Mouse (Mus musculus) liver, embryonic 16.5 days (tissue): ENCODE data around the gene Olfr312. TPM values are rescaled to one million over a fixed set of nuclear protein-coding genes. Genes with fewer than 3 reads are reported as not detected.
"Not testable (repeated sequence)": the region's sequence is repeated elsewhere in the genome, so short reads cannot be mapped to it uniquely, and the experiment has no call there.

ENCODE experiments used
- ATAC-seq: fragments of 200-750 bp; cut with Nextera tagmentation; 2 replicates; pipeline ENCODE4 v1.8.0; 2017; ENCODE audit warnings: low read depth, mild to moderate bottlenecking, moderate number of reproducible peaks, moderate library complexity
- H3K27ac ChIP-seq: fragments of 300-500 bp; sonication (generic); 2 replicates; pipeline ENCODE4 v1.5.1; 2014; ENCODE audit warnings: mild to moderate bottlenecking, low read length
- H3K27me3 ChIP-seq: fragments of 300-500 bp; sonication (generic); 2 replicates; pipeline ENCODE4 v1.6.1; 2014; ENCODE audit warnings: low read depth, low read length, mixed read lengths; ENCODE audit not compliant: control insufficient read depth, insufficient read depth
- H3K36me3 ChIP-seq: fragments of 300-500 bp; sonication (generic); 2 replicates; pipeline ENCODE4 v1.6.1; 2014; ENCODE audit warnings: mild to moderate bottlenecking; ENCODE audit not compliant: control insufficient read depth, insufficient read depth
- H3K4me1 ChIP-seq: fragments of 300-500 bp; sonication (generic); 2 replicates; pipeline ENCODE4 v1.6.1; 2014; ENCODE audit warnings: low read depth, low read length, mixed read lengths; ENCODE audit not compliant: control insufficient read depth
- H3K4me2 ChIP-seq: fragments of 300-500 bp; sonication (generic); 2 replicates; pipeline ENCODE4 v1.6.1; 2014; ENCODE audit warnings: low read depth, low read length, mixed read lengths
- H3K4me3 ChIP-seq: fragments of 300-500 bp; sonication (generic); 2 replicates; pipeline ENCODE4 v1.5.1; 2014; ENCODE audit warnings: low read depth, mild to moderate bottlenecking, low read length
- H3K9ac ChIP-seq: fragments of 300-500 bp; sonication (generic); 2 replicates; pipeline ENCODE4 v1.6.1; 2014; ENCODE audit warnings: low read depth, low read length
- H3K9me3 ChIP-seq: fragments of 300-500 bp; sonication (generic); replicated peaks from 2 replicates; pipeline ENCODE4 v1.6.1; 2016; ENCODE audit warnings: low read length; ENCODE audit not compliant: control insufficient read depth
- WGBS: fragments of 180-500 bp; shearing (Covaris S2); extraction: QIAGEN DNeasy Blood & Tissue Kit; methylation state at CpG from one replicate; pipeline ENCODE4 v1.1.7; 2014; ENCODE audit not compliant: insufficient replicate concordance; 5-methylcytosine and 5-hydroxymethylcytosine counted together
- polyA plus RNA-seq: library from polyadenylated mRNA; unstranded; fragments of >200 nt; fragmentation: Nextera tagmentation; extraction: Ambion mirVana; gene quantifications from 2 replicates; pipeline ENCODE4 v1.2.1, GENCODE M21; 2015

Gene Olfr312
- not detected in 2 replicates for polyA plus RNA-seq

DNA sequence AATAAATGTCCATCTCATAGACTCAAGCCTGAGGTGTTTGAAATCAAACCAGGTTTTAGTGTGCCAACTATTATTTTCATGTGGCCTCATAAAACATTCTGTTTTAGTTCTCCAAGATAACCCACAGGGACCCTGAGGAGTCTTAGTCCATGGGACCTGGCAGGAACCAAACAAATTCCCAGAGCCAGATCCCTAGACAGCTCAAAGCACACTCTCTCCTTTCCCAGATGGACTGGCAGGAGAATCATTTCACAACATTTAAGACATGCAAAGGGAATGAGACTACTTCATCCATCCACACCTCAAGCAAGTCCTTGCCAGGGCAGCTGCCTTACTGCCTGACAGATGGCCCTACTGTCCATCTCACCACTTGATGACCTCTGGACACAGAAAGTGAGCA, at the start of gene Olfr312:
Olfr312 (plus strand) TSS at position 301 of the 400 bp plus-strand sequence.
- not testable (repeated sequence) for H3K36me3 ChIP-seq, H3K4me1 ChIP-seq, H3K27me3 ChIP-seq, H3K9me3 ChIP-seq, ATAC-seq, H3K4me2 ChIP-seq, H3K27ac ChIP-seq, H3K9ac ChIP-seq, H3K4me3 ChIP-seq

DNA sequence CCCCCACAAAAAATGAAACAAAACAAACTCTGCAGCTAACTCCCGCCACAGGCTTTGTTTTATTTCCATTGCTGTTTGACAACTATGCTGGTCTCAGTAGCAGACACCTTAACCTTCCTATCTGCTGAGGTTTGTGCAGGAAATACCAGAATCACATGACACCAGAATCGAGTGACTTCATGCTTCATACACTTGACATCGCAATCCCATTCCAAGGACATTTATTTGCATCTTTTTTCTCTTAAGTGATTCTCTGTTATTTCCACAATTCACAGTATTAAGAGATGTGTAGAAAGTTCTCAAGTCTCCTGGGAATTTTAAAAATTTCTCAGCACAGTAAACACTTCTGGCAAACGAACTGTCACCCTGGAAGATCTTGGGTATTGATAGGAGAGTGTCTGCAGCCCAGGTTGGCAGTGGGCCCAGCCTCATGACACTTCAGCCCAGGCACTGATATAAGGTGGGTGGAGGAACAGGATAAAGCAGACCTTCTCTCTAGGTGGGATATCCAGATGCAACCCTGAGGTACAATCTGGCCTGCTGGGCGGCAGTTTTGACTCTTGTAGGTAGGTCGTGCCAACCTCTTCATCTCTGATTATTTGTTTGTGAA, 46.5 kb upstream of the Olfr312 start, which contains the start of gene Olfr314:
Olfr314 (plus strand) TSS at position 473 of the 610 bp plus-strand sequence.
- H3K9ac ChIP-seq, result no peak within 1 kb of the TSS
- no peak for ATAC-seq
- no peaks in the 10 kb centered on the region for H3K9me3 ChIP-seq
- H3K4me1 ChIP-seq, result no peaks in the 10 kb centered on the region
- no peak within 1 kb of the TSS for H3K4me2 ChIP-seq
- no peaks in the 10 kb centered on the region for H3K36me3 ChIP-seq
- no peaks in the 10 kb centered on the region for H3K27me3 ChIP-seq
- no peak within 1 kb of the TSS for H3K4me3 ChIP-seq
- 51% methylated on average over 6 of the region's 6 CpGs for WGBS
- no peak within 1 kb of the TSS for H3K27ac ChIP-seq

DNA sequence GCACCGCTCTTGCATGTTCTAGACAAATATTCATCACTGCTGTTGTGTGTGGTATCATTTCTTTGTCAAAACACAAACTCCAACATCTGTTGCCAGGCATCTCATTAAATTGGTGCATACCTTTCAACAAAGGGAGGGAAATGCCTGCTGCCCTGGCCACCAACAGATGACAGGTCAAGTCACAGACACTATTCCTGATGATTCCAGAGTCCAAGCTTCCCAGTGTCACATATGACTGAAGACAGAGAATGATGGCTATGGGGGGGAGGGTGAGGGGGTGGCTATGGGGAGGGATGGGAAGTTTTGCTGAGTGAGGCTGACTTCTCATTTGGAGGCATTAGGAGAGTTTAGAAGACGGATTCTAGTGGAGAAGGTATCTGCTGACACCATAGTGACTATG, 44.9 kb upstream of the Olfr312 start:
- H3K36me3 ChIP-seq, result no peaks in the 10 kb centered on the region
- 81% methylated on average over 2 of the region's 2 CpGs for WGBS
- no peak overlapping the region for H3K4me2 ChIP-seq
- H3K4me1 ChIP-seq, result no peaks in the 10 kb centered on the region
- H3K27ac ChIP-seq, result no peak overlapping the region
- no peaks in the 10 kb centered on the region for H3K9me3 ChIP-seq
- no peak overlapping the region for H3K9ac ChIP-seq
- ATAC-seq, result no peak
- no peak overlapping the region for H3K4me3 ChIP-seq
- no peaks in the 10 kb centered on the region for H3K27me3 ChIP-seq

DNA sequence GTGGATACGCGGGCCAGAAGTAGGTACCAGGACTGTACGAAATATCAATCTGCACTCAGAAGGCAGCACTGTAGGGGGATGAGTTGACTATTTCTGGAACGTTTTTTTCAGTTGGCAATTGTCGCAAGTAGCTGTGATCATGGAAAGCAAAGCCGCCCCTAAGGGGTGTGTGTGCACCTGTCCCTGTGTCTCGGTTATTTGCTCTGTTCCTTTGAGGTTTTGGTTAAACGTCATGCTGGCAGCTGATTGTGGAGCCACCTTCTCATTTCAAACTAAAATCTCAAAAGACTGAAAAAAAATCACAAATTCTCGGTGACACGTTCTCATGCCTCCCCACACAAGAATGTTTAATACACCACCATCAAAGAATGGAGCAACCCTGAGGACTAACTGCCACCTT, 41.4 kb upstream of the Olfr312 start:
- ATAC-seq, result no peak
- no peaks in the 10 kb centered on the region for H3K36me3 ChIP-seq

DNA sequence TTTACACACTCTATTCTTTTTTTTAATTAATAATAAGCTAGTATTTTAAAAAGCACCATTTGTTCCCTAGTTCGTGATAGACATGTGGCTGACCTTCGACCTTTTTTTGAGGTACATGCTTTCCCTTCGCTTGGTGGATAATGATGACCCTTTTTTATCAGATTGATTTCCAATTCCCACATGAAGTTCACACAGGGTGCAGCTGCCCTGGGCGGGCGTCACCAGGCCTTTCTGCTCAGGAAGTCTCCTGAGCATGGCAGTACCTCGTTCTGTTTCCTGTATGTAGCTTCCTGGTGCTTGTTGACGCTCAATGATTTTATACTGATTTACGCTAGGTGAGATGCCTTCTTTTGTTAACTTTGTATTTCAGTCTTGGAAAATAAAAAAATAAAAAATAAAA, 40.7 kb upstream of the Olfr312 start:
- WGBS, result 46% methylated on average over 8 of the region's 8 CpGs
- ATAC-seq, result no peak

More for the DNA sequence above, 41.4 kb upstream of the Olfr312 start:
- Histone ChIP-seq H3K4me3 (no peak overlapping the region), H3K9me3 (no peaks in the 10 kb centered on the region), H3K9ac (no peak overlapping the region), H3K27me3 (no peaks in the 10 kb centered on the region), H3K27ac (no peak overlapping the region), H3K4me1 (no peaks in the 10 kb centered on the region), H3K4me2 (no peak overlapping the region)
- 64% methylated on average over 10 of the region's 10 CpGs for WGBS

DNA sequence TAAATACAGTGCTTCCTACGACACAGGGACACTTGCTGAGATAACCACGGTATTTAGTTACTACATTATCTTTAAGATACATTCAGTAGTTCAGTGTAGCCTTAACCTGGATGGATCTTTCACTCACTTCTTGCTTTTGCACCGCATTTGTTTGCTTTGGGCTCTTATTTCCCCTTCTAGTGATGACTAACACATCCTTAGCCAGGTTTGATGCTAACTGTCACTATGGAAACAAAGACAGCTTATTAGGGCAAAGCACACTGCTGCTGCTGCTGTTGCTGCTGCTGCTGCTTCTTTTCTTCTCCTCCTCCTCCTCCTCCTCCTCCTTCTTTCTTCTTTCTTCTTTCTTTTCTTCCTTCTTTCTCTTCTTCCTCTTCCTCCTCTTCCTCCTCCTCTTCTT, 39.5 kb upstream of the Olfr312 start:
- WGBS, result 29% methylated on average over 3 of the region's 3 CpGs
- H3K9ac ChIP-seq, result no peak overlapping the region
- H3K27ac ChIP-seq, result no peak overlapping the region
- no peaks in the 10 kb centered on the region for H3K36me3 ChIP-seq
- H3K4me2 ChIP-seq, result no peak overlapping the region
- no peak for ATAC-seq
- H3K4me1 ChIP-seq, result no peaks in the 10 kb centered on the region
- no peaks in the 10 kb centered on the region for H3K27me3 ChIP-seq
- no peak overlapping the region for H3K4me3 ChIP-seq
- no peaks in the 10 kb centered on the region for H3K9me3 ChIP-seq

More for the DNA sequence above, 40.7 kb upstream of the Olfr312 start:
- no peak overlapping the region for H3K4me2 ChIP-seq
- no peaks in the 10 kb centered on the region for H3K9me3 ChIP-seq
- no peak overlapping the region for H3K4me3 ChIP-seq
- H3K27ac ChIP-seq, result no peak overlapping the region
- no peaks in the 10 kb centered on the region for H3K4me1 ChIP-seq
- H3K36me3 ChIP-seq, result no peaks in the 10 kb centered on the region
- H3K9ac ChIP-seq, result no peak overlapping the region
- H3K27me3 ChIP-seq, result no peaks in the 10 kb centered on the region

DNA sequence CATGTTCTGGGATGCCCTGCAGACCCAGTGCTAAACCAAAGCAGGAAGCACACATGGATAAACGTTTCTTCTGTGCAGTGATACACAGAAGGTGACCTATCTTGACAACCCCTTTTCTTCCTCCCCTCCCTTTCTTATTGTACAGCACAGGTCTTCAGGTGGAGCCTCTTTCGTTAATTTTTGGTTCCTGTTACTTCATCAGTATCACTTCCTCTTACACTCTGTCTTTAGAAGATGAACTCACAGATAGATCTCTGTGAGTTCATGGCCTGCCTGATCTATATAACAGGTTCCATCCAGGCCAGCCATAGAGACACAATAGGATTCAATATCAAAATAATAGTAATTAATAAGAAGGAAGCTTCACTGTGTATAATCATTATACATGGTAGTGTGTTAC, 39.0 kb upstream of the Olfr312 start:
- Histone ChIP-seq H3K36me3 (no peaks in the 10 kb centered on the region), H3K27me3 (no peaks in the 10 kb centered on the region), H3K4me3 (no peak overlapping the region), H3K9me3 (no peaks in the 10 kb centered on the region), H3K4me2 (no peak overlapping the region), H3K4me1 (no peaks in the 10 kb centered on the region), H3K27ac (no peak overlapping the region), H3K9ac (no peak overlapping the region)
- ATAC-seq, result no peak
- WGBS, result 21% methylated on average over 2 of the region's 2 CpGs

DNA sequence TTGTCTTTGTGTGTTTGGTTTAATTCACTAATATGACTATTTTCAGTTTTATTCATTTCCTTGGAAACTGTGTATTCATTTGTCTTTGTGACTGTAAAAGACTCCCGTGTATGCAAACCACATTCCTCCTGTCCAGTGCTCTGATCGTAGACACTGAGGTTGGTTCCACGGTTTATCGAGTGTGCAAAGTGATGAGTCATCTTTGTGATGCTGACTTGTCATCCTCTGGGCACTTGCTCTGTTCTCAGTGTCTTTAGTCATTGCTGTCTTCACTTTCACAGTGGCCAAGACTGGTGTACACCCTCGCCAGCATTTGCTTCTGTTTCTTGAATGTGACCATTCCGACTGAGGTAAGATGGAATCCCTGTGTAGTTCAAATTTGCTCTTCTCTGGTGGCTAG, 38.4 kb upstream of the Olfr312 start:
- WGBS, result 38% methylated on average over 6 of the region's 6 CpGs

DNA sequence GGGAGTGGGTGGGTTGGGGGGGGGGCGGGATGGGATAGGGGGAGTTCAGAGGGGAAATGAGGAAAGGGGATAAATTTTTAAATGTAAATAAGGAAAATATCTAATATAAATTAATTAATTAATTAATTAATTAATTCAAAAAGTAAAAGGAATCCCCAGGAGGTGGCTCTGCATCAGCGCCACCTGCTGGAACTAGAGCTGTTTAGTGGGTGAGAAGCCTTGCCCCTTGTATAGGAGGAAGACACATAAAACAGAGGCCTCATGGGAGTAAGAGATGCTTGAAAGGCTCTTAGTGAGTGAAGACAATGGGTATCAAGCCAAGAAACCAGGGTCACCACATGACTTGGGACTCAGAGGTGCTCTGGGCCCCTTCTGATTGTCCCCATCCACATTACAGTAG, 33.2 kb upstream of the Olfr312 start:
- Histone ChIP-seq H3K36me3 (no peaks in the 10 kb centered on the region), H3K4me2 (no peak overlapping the region), H3K9me3 (no peaks in the 10 kb centered on the region), H3K9ac (no peak overlapping the region), H3K27ac (no peak overlapping the region), H3K4me3 (no peak overlapping the region), H3K27me3 (no peaks in the 10 kb centered on the region), H3K4me1 (no peaks in the 10 kb centered on the region)
- ATAC-seq, result no peak
- 81% methylated on average over 2 of the region's 2 CpGs for WGBS

More for the DNA sequence above, 38.4 kb upstream of the Olfr312 start:
- no peaks in the 10 kb centered on the region for H3K4me1 ChIP-seq
- ATAC-seq, result no peak
- H3K9me3 ChIP-seq, result no peaks in the 10 kb centered on the region
- no peak overlapping the region for H3K4me3 ChIP-seq
- H3K36me3 ChIP-seq, result no peaks in the 10 kb centered on the region
- H3K9ac ChIP-seq, result no peak overlapping the region
- no peaks in the 10 kb centered on the region for H3K27me3 ChIP-seq
- no peak overlapping the region for H3K27ac ChIP-seq
- no peak overlapping the region for H3K4me2 ChIP-seq
